Mouse (Mus musculus): ENCODE measurements around the gene Hist1h3a. TPM values are rescaled to one million over a fixed set of nuclear protein-coding genes. Genes with fewer than 3 reads are reported as not detected.
A peak's percentile ranks its signal among the peaks of the same experiment; 100 is the strongest.
"Not testable (repeated sequence)": the region's sequence is repeated elsewhere in the genome, so short reads cannot be mapped to it uniquely, and the experiment has no call there.

Gene Hist1h3a
- polyA plus RNA-seq, 1 experiment from 2014 or later = 3.2 TPM

DNA sequence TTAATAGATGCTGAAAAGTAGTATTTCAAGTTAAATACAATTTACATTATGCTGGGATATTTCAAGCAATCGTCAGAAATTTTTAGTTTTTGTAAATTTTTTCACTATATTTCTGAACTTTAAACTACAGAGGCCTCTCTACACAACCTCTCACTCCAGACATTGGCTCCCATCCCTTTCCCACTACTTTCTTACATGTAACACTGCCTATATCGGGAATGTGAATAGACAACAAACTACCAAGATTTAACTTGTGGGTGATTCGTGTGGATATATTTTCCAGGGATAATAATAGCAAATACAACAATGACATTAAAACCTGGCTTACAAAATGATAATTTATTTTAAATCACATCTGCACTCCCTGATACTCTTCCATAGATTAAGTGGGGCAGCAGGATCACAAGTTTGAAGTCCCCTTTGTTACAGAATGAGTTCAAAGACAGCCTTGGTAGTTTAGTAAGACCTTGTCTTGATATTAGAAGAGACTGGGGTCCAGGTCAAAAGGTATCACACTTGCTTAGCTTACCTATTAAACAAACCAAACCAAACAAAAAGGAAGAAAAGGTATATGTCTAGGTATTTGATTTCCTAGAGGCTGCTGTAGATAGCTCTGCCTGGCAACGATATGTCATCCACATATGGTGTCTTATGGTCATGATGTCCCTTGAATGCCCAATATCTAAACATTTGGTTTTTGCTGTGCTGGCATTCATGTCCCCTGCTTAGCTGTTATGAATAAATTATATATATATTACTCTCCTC, 8.7 kb downstream of the Hist1h3a start:
- H3K4me3 ChIP-seq = peak overlapping the region; percentile 53
- H3K27ac ChIP-seq = peak overlapping the region; percentile 85
- no peak for DNase-seq (ENCODE audit: low spot score)

GRCm38 (mm10) chr13:23752742-23753172, 9.4 kb downstream of the Hist1h3a start:
- H3K27ac ChIP-seq = peak overlapping the region; percentile 85
- 4% methylated on average over 6 of the region's 6 CpGs for WGBS
- H3K9me3 ChIP-seq = no peaks in the 10 kb centered on the region
- H3K4me1 ChIP-seq = peaks cover 13% of the 10 kb centered on the region
- no peaks in the 10 kb centered on the region for H3K36me3 ChIP-seq
- H3K27me3 ChIP-seq (ENCODE audit: insufficient read depth, poor library complexity, severe bottlenecking) = no peaks in the 10 kb centered on the region
- no peak for DNase-seq (ENCODE audit: low spot score)
- peak overlapping the region; percentile 53 for H3K4me3 ChIP-seq

More for the DNA sequence above, 8.7 kb downstream of the Hist1h3a start:
- no peaks in the 10 kb centered on the region for H3K36me3 ChIP-seq
- peaks cover 6% of the 10 kb centered on the region for H3K4me1 ChIP-seq
- no peaks in the 10 kb centered on the region for H3K9me3 ChIP-seq
- WGBS = 62% methylated on average over 4 of the region's 4 CpGs
- H3K27me3 ChIP-seq (ENCODE audit: insufficient read depth, poor library complexity, severe bottlenecking) = no peaks in the 10 kb centered on the region

- DNase-seq (ENCODE audit: low spot score) = peak; percentile 95
- 2% methylated on average over 21 of the region's 47 CpGs for WGBS
- H3K36me3 ChIP-seq; H3K27me3 ChIP-seq (ENCODE audit: insufficient read depth, poor library complexity, severe bottlenecking); H3K9me3 ChIP-seq: not testable (repeated sequence)
- H3K27ac ChIP-seq = peak within 1 kb of the TSS; percentile 98
- peaks cover 15% of the 10 kb centered on the region for H3K4me1 ChIP-seq
- peak within 1 kb of the TSS; percentile 55 for H3K4me3 ChIP-seq
Observed at GRCm38 (mm10) chr13:23752067-23752741, 10.0 kb downstream of the Hist1h3a start, which contains the start of gene Hist1h3b. TSS of gene Hist1h3b (plus strand) at chr13:23752267.

DNA sequence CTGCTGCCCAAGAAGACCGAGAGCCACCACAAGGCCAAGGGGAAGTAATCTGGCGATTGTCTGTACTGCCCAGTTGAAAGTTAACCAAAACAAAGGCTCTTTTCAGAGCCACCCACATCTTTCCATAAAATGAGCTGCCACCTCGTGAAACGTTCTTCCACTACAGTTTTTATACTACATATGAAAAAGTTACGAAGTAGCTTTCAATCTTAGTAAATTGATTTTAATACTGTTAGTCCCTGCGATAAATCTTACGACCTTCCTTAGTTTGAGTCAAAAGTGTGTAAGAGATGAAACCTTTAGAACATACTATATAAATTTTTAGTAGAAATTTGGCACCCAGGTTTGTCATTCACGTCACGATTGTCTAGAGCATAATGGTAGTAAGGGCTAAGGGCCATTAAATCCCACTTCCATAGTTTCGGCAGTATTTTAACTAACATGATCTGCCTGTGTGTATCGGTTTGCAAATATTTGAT, 10.7 kb downstream of the Hist1h3a start:
- Histone ChIP-seq H3K27me3 (ENCODE audit: insufficient read depth, poor library complexity, severe bottlenecking) (no peaks in the 10 kb centered on the region), H3K9me3 (no peaks in the 10 kb centered on the region), H3K4me3 (peak overlapping the region; percentile 55), H3K36me3 (no peaks in the 10 kb centered on the region), H3K27ac (peak overlapping the region; percentile 98), H3K4me1 (peaks cover 16% of the 10 kb centered on the region)
- WGBS = 2% methylated on average over 11 of the region's 11 CpGs
- DNase-seq (ENCODE audit: low spot score) = no peak

- Histone ChIP-seq H3K27ac (peak within 1 kb of the TSS; percentile 98), H3K4me3 (peak within 1 kb of the TSS; percentile 55), H3K4me1 (peaks cover 16% of the 10 kb centered on the region)
- whole genome bisulfite sequencing = 3% methylated on average over 29 of the region's 47 CpGs
- DNase-seq (ENCODE audit: low spot score) = peak; percentile 92
- not testable (repeated sequence) for H3K36me3 ChIP-seq; H3K9me3 ChIP-seq; H3K27me3 ChIP-seq (ENCODE audit: insufficient read depth, poor library complexity, severe bottlenecking)
Observed at GRCm38 (mm10) chr13:23750839-23751477, 11.2 kb downstream of the Hist1h3a start, which contains the start of gene Hist1h2ab. TSS of gene Hist1h2ab (plus strand) at chr13:23751126.

DNA sequence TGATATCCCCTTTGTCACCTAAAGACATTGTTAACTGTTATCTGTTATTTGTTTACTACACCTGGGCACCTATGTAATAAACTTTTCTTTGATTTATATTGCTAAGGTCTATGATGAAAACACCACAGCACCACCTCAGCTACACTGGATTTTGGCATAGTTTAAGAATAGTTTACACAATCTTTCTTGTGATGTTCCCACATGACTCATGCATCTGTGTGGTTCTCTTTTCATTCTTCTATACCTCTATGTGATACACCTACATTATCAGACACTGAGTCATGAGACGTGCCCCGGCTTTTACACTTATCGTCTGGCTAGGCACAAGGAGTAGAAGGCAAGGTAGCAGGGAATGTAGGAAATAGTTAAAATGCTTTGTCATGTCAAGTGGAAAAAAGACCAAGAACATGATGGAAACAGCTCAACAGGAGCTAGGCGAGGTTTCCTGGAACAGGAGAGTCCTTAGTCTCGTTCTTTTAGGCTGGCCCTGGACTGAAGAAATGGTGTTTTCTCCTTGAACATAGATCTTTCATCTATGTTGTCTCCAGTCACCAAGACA, 12.5 kb downstream of the Hist1h3a start:
- no peak for DNase-seq (ENCODE audit: low spot score)
- Histone ChIP-seq H3K4me1 (peaks cover 16% of the 10 kb centered on the region), H3K27ac (peak overlapping the region; percentile 98), H3K27me3 (ENCODE audit: insufficient read depth, poor library complexity, severe bottlenecking) (no peaks in the 10 kb centered on the region), H3K36me3 (no peaks in the 10 kb centered on the region), H3K9me3 (no peaks in the 10 kb centered on the region), H3K4me3 (no peak overlapping the region)
- WGBS = 84% methylated on average over 5 of the region's 5 CpGs

- Histone ChIP-seq H3K4me1 (peaks cover 17% of the 10 kb centered on the region), H3K9me3 (no peaks in the 10 kb centered on the region), H3K27ac (peak overlapping the region; percentile 98), H3K36me3 (no peaks in the 10 kb centered on the region), H3K27me3 (ENCODE audit: insufficient read depth, poor library complexity, severe bottlenecking) (no peaks in the 10 kb centered on the region), H3K4me3 (peak overlapping the region; percentile 18; the same call in 1 of the 2 replicates)
- 14% methylated on average over 4 of the region's 4 CpGs for WGBS
- no peak for DNase-seq (ENCODE audit: low spot score)
Observed at GRCm38 (mm10) chr13:23747892-23748288, 14.3 kb downstream of the Hist1h3a start.

- peak overlapping the region; percentile 60 for H3K4me3 ChIP-seq
- H3K4me1 ChIP-seq = peaks cover 14% of the 10 kb centered on the region
- H3K9me3 ChIP-seq = no peaks in the 10 kb centered on the region
- H3K27ac ChIP-seq = peak overlapping the region; percentile 98
- H3K36me3 ChIP-seq = no peaks in the 10 kb centered on the region
- no peaks in the 10 kb centered on the region for H3K27me3 ChIP-seq (ENCODE audit: insufficient read depth, poor library complexity, severe bottlenecking)
- DNase-seq (ENCODE audit: low spot score) = no peak
- 6% methylated on average over 13 of the region's 13 CpGs for WGBS
Observed at GRCm38 (mm10) chr13:23747081-23747891, 14.9 kb downstream of the Hist1h3a start.

DNA sequence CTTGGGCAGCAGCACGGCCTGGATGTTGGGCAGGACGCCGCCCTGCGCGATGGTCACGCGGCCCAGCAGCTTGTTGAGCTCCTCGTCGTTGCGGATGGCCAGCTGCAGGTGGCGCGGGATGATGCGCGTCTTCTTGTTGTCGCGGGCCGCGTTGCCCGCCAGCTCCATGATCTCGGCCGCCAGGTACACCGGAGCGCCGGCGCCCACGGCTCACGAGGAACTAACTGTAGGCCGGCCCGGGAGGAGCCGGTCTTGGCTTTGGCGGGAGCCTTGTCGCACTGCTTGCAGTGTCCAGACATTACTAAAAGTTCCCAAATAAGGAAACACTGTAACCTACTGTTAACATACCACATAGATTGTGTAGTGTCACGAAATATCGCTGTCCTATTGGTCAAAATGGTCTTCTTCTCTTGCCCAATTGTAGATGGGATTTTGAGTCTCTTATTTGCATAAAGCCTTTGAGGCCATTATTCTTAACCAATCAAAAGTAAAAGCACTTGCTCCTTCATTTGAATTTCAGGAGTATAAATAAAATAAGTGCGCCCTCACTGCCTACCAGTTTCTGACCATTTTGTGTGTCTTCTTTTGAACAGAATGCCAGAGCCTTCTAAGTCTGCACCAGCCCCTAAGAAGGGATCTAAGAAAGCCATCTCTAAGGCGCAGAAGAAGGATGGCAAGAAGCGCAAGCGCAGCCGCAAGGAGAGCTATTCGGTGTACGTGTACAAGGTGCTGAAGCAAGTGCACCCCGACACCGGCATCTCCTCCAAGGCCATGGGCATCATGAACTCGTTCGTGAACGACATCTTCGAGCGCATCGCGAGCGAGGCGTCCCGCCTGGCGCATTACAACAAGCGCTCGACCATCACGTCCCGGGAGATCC, 15.7 kb downstream of the Hist1h3a start, which contains the start of gene Hist1h2bb:
Hist1h2bb (plus strand) TSS at position 534 of the 880 bp plus-strand sequence.
- H3K4me3 ChIP-seq = peak within 1 kb of the TSS; percentile 60
- H3K4me1 ChIP-seq = peaks cover 20% of the 10 kb centered on the region
- WGBS = under 1% methylated on average over 45 of the region's 58 CpGs
- not testable (repeated sequence) for H3K27me3 ChIP-seq (ENCODE audit: insufficient read depth, poor library complexity, severe bottlenecking); H3K9me3 ChIP-seq; H3K36me3 ChIP-seq
- DNase-seq (ENCODE audit: low spot score) = peak; percentile 92
- peak within 1 kb of the TSS; percentile 98 for H3K27ac ChIP-seq

GRCm38 (mm10) chr13:23745381-23746161, 16.6 kb downstream of the Hist1h3a start, which contains the start of gene Hist1h3c:
TSS of gene Hist1h3c (minus strand) at chr13:23745602.
- WGBS = 2% methylated on average over 28 of the region's 28 CpGs
- no peaks in the 10 kb centered on the region for H3K9me3 ChIP-seq
- DNase-seq (ENCODE audit: low spot score) = peak; percentile 93

More at GRCm38 (mm10) chr13:23745381-23746161, 16.6 kb downstream of the Hist1h3a start, which contains the start of gene Hist1h3c:
- Histone ChIP-seq H3K27ac (peak within 1 kb of the TSS; percentile 98), H3K4me3 (peak within 1 kb of the TSS; percentile 60), H3K36me3 (no peaks in the 10 kb centered on the region), H3K4me1 (peaks cover 20% of the 10 kb centered on the region), H3K27me3 (ENCODE audit: insufficient read depth, poor library complexity, severe bottlenecking) (no peaks in the 10 kb centered on the region)

Data from heart, embryonic 10.5 days (tissue).